Mouse (Mus musculus) hindbrain, embryonic 16.5 days (tissue): Measurements from ENCODE around the gene Nck2. TPM values are rescaled to one million over a fixed set of nuclear protein-coding genes. Genes with fewer than 3 reads are reported as not detected.

Experiments used
- ATAC-seq: fragments of 200-750 bp; cut with Nextera tagmentation; 2 replicates; pipeline ENCODE4 v1.8.0; 2017; ENCODE audit warnings: moderate TSS enrichment, moderate library complexity
- H3K27ac ChIP-seq: fragments of 300-500 bp; sonication (generic); 2 replicates; pipeline ENCODE4 v1.5.1; 2014; ENCODE audit warnings: low read depth, mild to moderate bottlenecking, control low read depth, low read length, moderate library complexity
- H3K27me3 ChIP-seq: fragments of 300-500 bp; sonication (generic); replicated peaks from 2 replicates; pipeline ENCODE4 v1.6.1; 2014; ENCODE audit warnings: low read length; ENCODE audit not compliant: control insufficient read depth, insufficient read depth
- H3K36me3 ChIP-seq: fragments of 300-500 bp; sonication (generic); 2 replicates; pipeline ENCODE4 v1.6.1; 2014; ENCODE audit warnings: mild to moderate bottlenecking, low read length, moderate library complexity, mixed read lengths; ENCODE audit not compliant: control insufficient read depth, insufficient read depth
- H3K4me1 ChIP-seq: fragments of 300-500 bp; sonication (generic); 2 replicates; pipeline ENCODE4 v1.6.1; 2014; ENCODE audit warnings: low read depth, low read length; ENCODE audit not compliant: control insufficient read depth, insufficient read depth
- H3K4me2 ChIP-seq: fragments of 300-500 bp; sonication (generic); 2 replicates; pipeline ENCODE4 v1.6.1; 2014; ENCODE audit warnings: mild to moderate bottlenecking, low read length, control low read depth, moderate library complexity
- H3K4me3 ChIP-seq: fragments of 300-500 bp; sonication (generic); 2 replicates; pipeline ENCODE4 v1.5.1; 2014; ENCODE audit warnings: mild to moderate bottlenecking, low read length, control low read depth, moderate library complexity
- H3K9ac ChIP-seq: fragments of 300-500 bp; sonication (generic); 2 replicates; pipeline ENCODE4 v1.6.1; 2014; ENCODE audit warnings: low read depth, mild to moderate bottlenecking, control low read depth, low read length, moderate library complexity
- H3K9me3 ChIP-seq: fragments of 300-500 bp; sonication (generic); 2 replicates; pipeline ENCODE4 v1.6.1; 2014; ENCODE audit warnings: mild to moderate bottlenecking, low read length, moderate library complexity; ENCODE audit not compliant: control insufficient read depth
- WGBS: fragments of 180-500 bp; shearing (Covaris S2); extraction: QIAGEN DNeasy Blood & Tissue Kit; methylation state at CpG from one replicate; pipeline ENCODE4 v1.1.7; 2014; 5-methylcytosine and 5-hydroxymethylcytosine counted together
- polyA plus RNA-seq: library from polyadenylated mRNA; unstranded; fragments of >200 nt; fragmentation: Nextera tagmentation; extraction: Ambion mirVana; gene quantifications from 2 replicates; pipeline ENCODE4 v1.2.1, GENCODE M21; 2015

Gene Nck2
- polyA plus RNA-seq, 1 experiment from 2014 or later: 28.0 TPM

GRCm38 (mm10) chr1:43559043-43559692 is 114.8 kb downstream of the Nck2 start:
- Histone ChIP-seq H3K9me3 (no peaks in the 10 kb centered on the region), H3K4me2 (no peak overlapping the region), H3K4me1 (no peaks in the 10 kb centered on the region), H3K9ac (no peak overlapping the region), H3K27ac (no peak overlapping the region), H3K4me3 (no peak overlapping the region), H3K36me3 (0 out of 2 replicates have a peak, but pooled peaks cover 3% of the 10 kb centered on the region), H3K27me3 (no peaks in the 10 kb centered on the region)
- 95% methylated on average over 5 of the region's 5 CpGs for WGBS
- no peak for ATAC-seq

- 93% methylated on average over 3 of the region's 3 CpGs for WGBS
- Histone ChIP-seq H3K4me2 (no peak overlapping the region), H3K4me1 (no peaks in the 10 kb centered on the region), H3K4me3 (no peak overlapping the region), H3K27me3 (no peaks in the 10 kb centered on the region), H3K36me3 (no peaks in the 10 kb centered on the region), H3K9me3 (no peaks in the 10 kb centered on the region), H3K9ac (no peak overlapping the region), H3K27ac (no peak overlapping the region)
- ATAC-seq: no peak
These were observed 116.7 kb downstream of the Nck2 start for GRCm38 (mm10) chr1:43561085-43561484.

GRCm38 (mm10) chr1:43562002-43562666 is 117.8 kb downstream of the Nck2 start:
- no peak overlapping the region for H3K9ac ChIP-seq
- H3K4me3 ChIP-seq: no peak overlapping the region
- no peak for ATAC-seq
- no peaks in the 10 kb centered on the region for H3K9me3 ChIP-seq
- no peak overlapping the region for H3K27ac ChIP-seq
- H3K4me1 ChIP-seq: no peaks in the 10 kb centered on the region
- 71% methylated on average over 13 of the region's 13 CpGs for WGBS
- H3K4me2 ChIP-seq: no peak overlapping the region
- H3K27me3 ChIP-seq: no peaks in the 10 kb centered on the region
- no peaks in the 10 kb centered on the region for H3K36me3 ChIP-seq

GRCm38 (mm10) chr1:43565260-43565659 is 120.9 kb downstream of the Nck2 start:
- no peak overlapping the region for H3K9ac ChIP-seq
- no peaks in the 10 kb centered on the region for H3K27me3 ChIP-seq
- H3K27ac ChIP-seq: no peak overlapping the region
- ATAC-seq: no peak
- no peaks in the 10 kb centered on the region for H3K9me3 ChIP-seq
- no peaks in the 10 kb centered on the region for H3K4me1 ChIP-seq
- WGBS: 94% methylated on average over 4 of the region's 4 CpGs
- H3K36me3 ChIP-seq: no peaks in the 10 kb centered on the region; the same call in 1 of the 2 replicates
- H3K4me3 ChIP-seq: no peak overlapping the region
- no peak overlapping the region for H3K4me2 ChIP-seq

GRCm38 (mm10) chr1:43566677-43567377 is 122.4 kb downstream of the Nck2 start:
- WGBS: 62% methylated on average over 8 of the region's 8 CpGs

GRCm38 (mm10) chr1:43568824-43569223 is 124.4 kb downstream of the Nck2 start:
- no peak for ATAC-seq
- Histone ChIP-seq H3K4me1 (no peaks in the 10 kb centered on the region), H3K4me2 (no peak overlapping the region), H3K27me3 (no peaks in the 10 kb centered on the region), H3K27ac (no peak overlapping the region), H3K4me3 (no peak overlapping the region), H3K9me3 (no peaks in the 10 kb centered on the region), H3K36me3 (no peaks in the 10 kb centered on the region; the same call in 1 of the 2 replicates), H3K9ac (no peak overlapping the region)
- 57% methylated on average over 10 of the region's 10 CpGs for WGBS

More at GRCm38 (mm10) chr1:43566677-43567377, 122.4 kb downstream of the Nck2 start:
- peak; percentile 76 for ATAC-seq
- no peaks in the 10 kb centered on the region; the same call in 1 of the 2 replicates for H3K36me3 ChIP-seq
- H3K27ac ChIP-seq: no peak overlapping the region
- no peaks in the 10 kb centered on the region for H3K27me3 ChIP-seq
- no peak overlapping the region for H3K4me3 ChIP-seq
- H3K4me2 ChIP-seq: no peak overlapping the region
- no peak overlapping the region for H3K9ac ChIP-seq
- no peaks in the 10 kb centered on the region for H3K9me3 ChIP-seq
- H3K4me1 ChIP-seq: no peaks in the 10 kb centered on the region

- no peak overlapping the region for H3K4me3 ChIP-seq
- 92% methylated on average over 4 of the region's 4 CpGs for WGBS
- no peak overlapping the region for H3K9ac ChIP-seq
- no peak overlapping the region for H3K4me2 ChIP-seq
- H3K9me3 ChIP-seq: no peaks in the 10 kb centered on the region
- H3K27ac ChIP-seq: no peak overlapping the region
- no peaks in the 10 kb centered on the region; the same call in 1 of the 2 replicates for H3K36me3 ChIP-seq
- no peaks in the 10 kb centered on the region for H3K27me3 ChIP-seq
- ATAC-seq: no peak
- H3K4me1 ChIP-seq: no peaks in the 10 kb centered on the region
These were observed 126.7 kb downstream of the Nck2 start for GRCm38 (mm10) chr1:43571105-43571504.

- no peaks in the 10 kb centered on the region for H3K27me3 ChIP-seq
- WGBS: 90% methylated on average over 3 of the region's 3 CpGs
- H3K4me2 ChIP-seq: no peak overlapping the region
These were observed 130.5 kb downstream of the Nck2 start for GRCm38 (mm10) chr1:43574793-43575304.

GRCm38 (mm10) chr1:43577371-43577770 is 133.0 kb downstream of the Nck2 start:
- H3K4me1 ChIP-seq: no peaks in the 10 kb centered on the region
- no peaks in the 10 kb centered on the region for H3K9me3 ChIP-seq
- H3K27me3 ChIP-seq: no peaks in the 10 kb centered on the region
- no peak for ATAC-seq
- 82% methylated on average over 3 of the region's 3 CpGs for WGBS
- no peak overlapping the region for H3K4me2 ChIP-seq
- H3K36me3 ChIP-seq: no peaks in the 10 kb centered on the region
- no peak overlapping the region for H3K4me3 ChIP-seq
- no peak overlapping the region for H3K27ac ChIP-seq
- H3K9ac ChIP-seq: no peak overlapping the region

More at GRCm38 (mm10) chr1:43574793-43575304, 130.5 kb downstream of the Nck2 start:
- Histone ChIP-seq H3K4me3 (no peak overlapping the region), H3K36me3 (no peaks in the 10 kb centered on the region; the same call in 1 of the 2 replicates), H3K9me3 (no peaks in the 10 kb centered on the region), H3K4me1 (no peaks in the 10 kb centered on the region), H3K27ac (no peak overlapping the region), H3K9ac (no peak overlapping the region)
- no peak for ATAC-seq
